In the genomic region with DNA sequence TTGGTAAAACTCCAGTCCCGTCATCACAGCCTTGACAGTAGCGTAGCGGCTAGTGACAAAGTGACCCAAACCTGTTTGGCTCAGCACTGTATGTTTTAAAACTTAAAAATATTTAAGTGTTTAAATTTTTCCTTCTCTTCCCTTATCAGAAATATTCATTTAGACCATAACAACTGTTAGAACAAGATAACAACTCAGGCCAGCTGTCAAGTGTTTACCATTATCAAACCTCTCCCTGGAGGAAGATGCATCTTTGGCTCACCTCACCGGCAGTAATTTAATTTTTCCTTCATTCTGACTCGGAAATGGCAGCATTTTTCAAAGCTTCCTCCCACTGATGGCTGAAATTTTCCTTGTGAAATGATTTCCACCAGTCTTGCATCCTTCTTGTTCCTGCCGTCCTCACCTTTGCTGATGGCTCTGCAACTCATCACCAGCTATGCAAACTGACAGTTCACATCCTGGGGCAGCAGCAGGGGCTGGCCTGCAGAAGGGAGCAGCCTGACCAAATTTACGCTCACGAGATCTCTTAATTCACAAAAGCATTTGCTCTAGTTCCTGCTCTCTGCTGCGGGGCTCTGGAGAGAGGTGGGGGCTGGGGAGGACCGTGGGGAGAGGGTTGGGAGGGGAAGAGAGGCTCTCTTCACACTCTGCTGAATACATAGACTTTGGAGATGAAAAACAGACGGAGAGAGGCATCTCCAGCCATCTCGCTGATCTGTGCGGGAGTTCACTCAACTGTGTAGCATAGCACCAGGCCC, we compare ENCODE assay signal across 11 mouse cellular contexts.
DNase-seq lines count a peak whose midpoint lies in the region; ATAC-seq and TF ChIP-seq lines count a peak whose summit lies in the region.
"Had no signal": no experiment of that assay in that cellular context is flagged by ENCODE, and none has a peak within 500 bp of the region (broad histone marks: within the 10 kb centered on the region; RNA-seq: fewer than 3 reads in every experiment).

No protein-coding gene starts in this region.

- WGBS in heart, embryonic 10.5 days, result 30% methylated on average over 13 of the region's 13 CpGs
- 75% methylated on average over 13 of the region's 13 CpGs for WGBS in heart, adult 2 months
- 32% methylated on average over 13 of the region's 13 CpGs for WGBS in stomach, embryonic 14.5 days
- 46% methylated on average over 13 of the region's 13 CpGs for WGBS in stomach, postnatal 0 days
- 61% methylated on average over 13 of the region's 13 CpGs for WGBS in liver, postnatal 0 days (ENCODE audit: insufficient replicate concordance)

- H3K79me2 ChIP-seq in heart, adult 2 months (replicated peaks; ENCODE audit: control insufficient read depth, insufficient read depth, low read length), result no peaks in the 10 kb centered on the region

- no peaks in the 10 kb centered on the region for H3K9me3 ChIP-seq in heart, embryonic 10.5 days
- no peaks in the 10 kb centered on the region for H3K9me3 ChIP-seq in stomach, embryonic 14.5 days (ENCODE audit: control insufficient read depth, low read depth, low read length)
- no peaks in the 10 kb centered on the region for H3K9me3 ChIP-seq in stomach, postnatal 0 days (ENCODE audit: control insufficient read depth, low read length)
- H3K9me3 ChIP-seq in liver, postnatal 0 days (ENCODE audit: low read length), result no peaks in the 10 kb centered on the region
- H3K9me3 ChIP-seq: midbrain, embryonic 12.5 days had no signal

- peak; percentile 74; the same call in 1 of the 2 replicates for ATAC-seq in stomach, embryonic 14.5 days (ENCODE audit: insufficient number of reproducible peaks, insufficient read depth, low FRiP score, low read depth)
- ATAC-seq in stomach, postnatal 0 days (ENCODE audit: low FRiP score, low TSS enrichment), result no peak
- ATAC-seq in liver, postnatal 0 days, result no peak
- ATAC-seq in granulocyte monocyte progenitor cell, adult 5-6 weeks (replicated peaks; ENCODE audit: poor library complexity, severe bottlenecking), result no peak

- H3K4me3 ChIP-seq in heart, embryonic 10.5 days, result peak overlapping the region; percentile 27; the same call in 1 of the 2 replicates
- no peak overlapping the region for H3K4me3 ChIP-seq in heart, adult 2 months
- no peak overlapping the region for H3K4me3 ChIP-seq in stomach, embryonic 14.5 days (ENCODE audit: low read depth, low read length)
- H3K4me3 ChIP-seq in stomach, postnatal 0 days (ENCODE audit: low read depth, low read length), result no peak overlapping the region
- no peak overlapping the region for H3K4me3 ChIP-seq in liver, postnatal 0 days (ENCODE audit: low read depth, low read length)
- H3K4me3 ChIP-seq: midbrain, embryonic 12.5 days had no signal

- intact Hi-C loops in heart, adult 2 months (cut with DNase I), result no loop called here

- no peak for DNase-seq in heart, embryonic 10.5 days (ENCODE audit: low spot score)
- DNase-seq in heart, adult 2 months, result no peak
- DNase-seq in stomach, postnatal 0 days (ENCODE audit: low spot score), result no peak
- DNase-seq in liver, postnatal 0 days, result no peak
- DNase-seq in left cerebral cortex, adult 11 months (ENCODE audit: low spot score), result no peak
- no peak for DNase-seq in frontal cortex, adult 2 months (ENCODE audit: extremely low spot score in 1 of 2, low spot score in 1 of 2)
- DNase-seq: cerebellum, postnatal 36 days; spleen, adult 18-20 months had no signal

- no peak for TF ChIP-seq EP300 in heart, adult 2 months (IDR thresholded peaks at IDR 0.05; ENCODE audit: insufficient read depth, low read depth, low read length)
- no peak for TF ChIP-seq EP300 in stomach, postnatal 0 days (optimal IDR thresholded peaks at IDR 0.05)
- TF ChIP-seq EP300 in liver, postnatal 0 days (IDR thresholded peaks at IDR 0.05; ENCODE audit: low read depth), result peak; percentile 76

- H3K4me2 ChIP-seq in stomach, embryonic 14.5 days (replicated peaks; ENCODE audit: low read depth, low read length), result no peak overlapping the region
- no peak overlapping the region for H3K4me2 ChIP-seq in stomach, postnatal 0 days (replicated peaks; ENCODE audit: low read depth)
- no peak overlapping the region for H3K4me2 ChIP-seq in liver, postnatal 0 days (ENCODE audit: low read depth, low read length)
- H3K4me2 ChIP-seq: midbrain, embryonic 12.5 days had no signal

- peaks cover 19% of the 10 kb centered on the region; the same call in 1 of the 2 replicates for H3K27me3 ChIP-seq in heart, embryonic 10.5 days (ENCODE audit: insufficient read depth, poor library complexity, severe bottlenecking)
- H3K27me3 ChIP-seq in heart, adult 2 months (ENCODE audit: control insufficient read depth, insufficient read depth, low read length), result no peaks in the 10 kb centered on the region
- no peaks in the 10 kb centered on the region for H3K27me3 ChIP-seq in stomach, embryonic 14.5 days (ENCODE audit: control insufficient read depth, insufficient read depth, low read length)
- H3K27me3 ChIP-seq in stomach, postnatal 0 days (ENCODE audit: control insufficient read depth, insufficient read depth, low read length), result no peaks in the 10 kb centered on the region
- H3K27me3 ChIP-seq in liver, postnatal 0 days (ENCODE audit: insufficient read depth, low read length), result no peaks in the 10 kb centered on the region
- H3K27me3 ChIP-seq: midbrain, embryonic 12.5 days had no signal

- peak overlapping the region; percentile 75 for H3K27ac ChIP-seq in heart, embryonic 10.5 days
- H3K27ac ChIP-seq in heart, adult 2 months, result no peak overlapping the region
- H3K27ac ChIP-seq in stomach, embryonic 14.5 days (ENCODE audit: low read length), result peak overlapping the region; percentile 56; the same call in 1 of the 2 replicates
- H3K27ac ChIP-seq in stomach, postnatal 0 days (replicated peaks), result no peak overlapping the region
- H3K27ac ChIP-seq in liver, postnatal 0 days (ENCODE audit: low read depth), result no peak overlapping the region
- H3K27ac ChIP-seq: midbrain, embryonic 12.5 days had no signal

- no peak for TF ChIP-seq CTCF in heart, adult 2 months (IDR thresholded peaks at IDR 0.05)
- no peak for TF ChIP-seq CTCF in stomach, postnatal 0 days (IDR thresholded peaks at IDR 0.05; ENCODE audit: low read depth)
- TF ChIP-seq CTCF in liver, postnatal 0 days (IDR thresholded peaks at IDR 0.05; ENCODE audit: low read depth), result no peak

- H3K36me3 ChIP-seq in heart, embryonic 10.5 days, result no peaks in the 10 kb centered on the region
- H3K36me3 ChIP-seq in heart, adult 2 months (ENCODE audit: control insufficient read depth, insufficient read depth, low read length), result no peaks in the 10 kb centered on the region
- no peaks in the 10 kb centered on the region for H3K36me3 ChIP-seq in stomach, embryonic 14.5 days (ENCODE audit: control insufficient read depth, insufficient read depth, low read length)
- no peaks in the 10 kb centered on the region for H3K36me3 ChIP-seq in stomach, postnatal 0 days (ENCODE audit: control insufficient read depth, insufficient read depth, low read length)
- H3K36me3 ChIP-seq in liver, postnatal 0 days (replicated peaks; ENCODE audit: insufficient read depth, low read length), result no peaks in the 10 kb centered on the region
- H3K36me3 ChIP-seq: midbrain, embryonic 12.5 days had no signal

- no peak overlapping the region for H3K9ac ChIP-seq in heart, adult 2 months (ENCODE audit: low read depth, low read length)
- H3K9ac ChIP-seq in stomach, embryonic 14.5 days (replicated peaks; ENCODE audit: low read depth, low read length), result no peak overlapping the region
- no peak overlapping the region for H3K9ac ChIP-seq in stomach, postnatal 0 days (ENCODE audit: low read length)
- H3K9ac ChIP-seq in liver, postnatal 0 days (replicated peaks), result no peak overlapping the region
- H3K9ac ChIP-seq: midbrain, embryonic 12.5 days had no signal

- no peak for TF ChIP-seq POLR2A in heart, adult 2 months (IDR thresholded peaks at IDR 0.05; ENCODE audit: insufficient read depth, low read depth, low read length)

- H3K4me1 ChIP-seq in heart, embryonic 10.5 days, result peaks cover 28% of the 10 kb centered on the region
- H3K4me1 ChIP-seq in heart, adult 2 months (ENCODE audit: control insufficient read depth, insufficient read depth, low read length), result no peaks in the 10 kb centered on the region; the same call in 1 of the 2 replicates
- peaks cover 26% of the 10 kb centered on the region for H3K4me1 ChIP-seq in stomach, embryonic 14.5 days (ENCODE audit: control insufficient read depth, insufficient read depth, low read length)
- no peaks in the 10 kb centered on the region for H3K4me1 ChIP-seq in stomach, postnatal 0 days (replicated peaks; ENCODE audit: control insufficient read depth, insufficient read depth)
- peaks cover 2% of the 10 kb centered on the region; the same call in 1 of the 2 replicates for H3K4me1 ChIP-seq in liver, postnatal 0 days (ENCODE audit: insufficient read depth)

Comparison
In these comparisons a context has a peak if more than half of its experiments do, and no peak if none do; other contexts are left out.
1. H3K27ac ChIP-seq: peak in heart, embryonic 10.5 days (single experiment) and stomach, embryonic 14.5 days (single experiment); none in heart, adult 2 months (single experiment), stomach, postnatal 0 days (single experiment) and liver, postnatal 0 days (single experiment).